Mouse (Mus musculus): ENCODE data around the gene Arcn1.

DNA sequence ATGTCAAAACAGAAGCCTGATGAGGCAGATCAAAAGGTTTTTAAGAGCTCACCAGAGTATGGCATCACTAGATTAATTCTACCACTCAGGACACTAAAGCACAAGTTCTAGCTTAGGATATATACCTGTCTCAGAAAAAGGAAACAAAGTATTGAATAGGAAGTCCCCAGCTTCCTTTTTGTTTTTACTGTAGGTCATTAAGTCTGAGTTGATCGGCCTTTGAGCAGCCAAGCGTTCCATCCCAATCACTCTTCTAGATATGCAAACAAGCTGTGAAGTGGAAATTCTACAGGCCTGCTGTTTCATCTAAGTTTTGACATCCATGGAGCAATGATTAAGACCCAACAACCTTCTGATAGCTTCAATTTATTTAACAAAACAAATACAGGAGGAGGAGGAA is 6.8 kb downstream of the Arcn1 start:
- TF ChIP-seq CTCF (conservative IDR thresholded peaks at IDR 0.05; ENCODE audit: insufficient read depth, insufficient read length, low read depth, low read length) = no peak
- no peak for TF ChIP-seq POLR2A (IDR thresholded peaks at IDR 0.05; ENCODE audit: low read depth, low read length)
